Mouse (Mus musculus): ENCODE results near the gene Flvcr2. TPM values are rescaled to one million over a fixed set of nuclear protein-coding genes. Genes with fewer than 3 reads are reported as not detected.
A peak's percentile ranks its signal among the peaks of the same experiment; 100 is the strongest.

Flvcr2 gene
- total and polyA plus RNA-seq, 2 experiments from 2014 or later = 4.2 to 5.5 TPM

GRCm38 (mm10) chr12:85703507-85703906, 42.8 kb upstream of the Flvcr2 start:
- DNase-seq (ENCODE audit: low spot score) (no peak), ATAC-seq (ENCODE audit: low FRiP score) (no peak)
- H3K27ac ChIP-seq (ENCODE audit: low read depth, low read length) = no peak overlapping the region
- no peak overlapping the region for H3K4me3 ChIP-seq (ENCODE audit: low read depth, low read length)
- TF ChIP-seq CTCF (IDR thresholded peaks at IDR 0.05) = no peak
- H3K27me3 ChIP-seq (ENCODE audit: insufficient read depth, low read length) = peaks cover 11% of the 10 kb centered on the region; the same call in 1 of the 2 replicates
- H3K36me3 ChIP-seq (ENCODE audit: insufficient read depth, low read length) = no peaks in the 10 kb centered on the region
- H3K9me3 ChIP-seq (ENCODE audit: low read length) = no peaks in the 10 kb centered on the region
- H3K4me1 ChIP-seq (ENCODE audit: insufficient read depth, low read length) = no peaks in the 10 kb centered on the region; the same call in 1 of the 2 replicates
- 60% methylated on average over 3 of the region's 3 CpGs for WGBS
- H3K4me2 ChIP-seq (ENCODE audit: low read depth, low read length, poor library complexity, severe bottlenecking) = no peak overlapping the region
- H3K9ac ChIP-seq (replicated peaks; ENCODE audit: low read length, poor library complexity, severe bottlenecking) = no peak overlapping the region

GRCm38 (mm10) chr12:85704566-85704965, 41.8 kb upstream of the Flvcr2 start:
- no peak for TF ChIP-seq CTCF (IDR thresholded peaks at IDR 0.05)
- Histone ChIP-seq H3K4me2 (ENCODE audit: low read depth, low read length, poor library complexity, severe bottlenecking) (no peak overlapping the region), H3K36me3 (ENCODE audit: insufficient read depth, low read length) (no peaks in the 10 kb centered on the region), H3K4me1 (ENCODE audit: insufficient read depth, low read length) (no peaks in the 10 kb centered on the region; the same call in 1 of the 2 replicates), H3K27me3 (ENCODE audit: insufficient read depth, low read length) (peaks cover 11% of the 10 kb centered on the region; the same call in 1 of the 2 replicates), H3K4me3 (ENCODE audit: low read depth, low read length) (no peak overlapping the region), H3K9me3 (ENCODE audit: low read length) (no peaks in the 10 kb centered on the region), H3K27ac (ENCODE audit: low read depth, low read length) (no peak overlapping the region), H3K9ac (replicated peaks; ENCODE audit: low read length, poor library complexity, severe bottlenecking) (no peak overlapping the region)
- ATAC-seq (ENCODE audit: low FRiP score) (no peak), DNase-seq (ENCODE audit: low spot score) (peak; percentile 28)
- 78% methylated on average over 7 of the region's 7 CpGs for WGBS

- no peak for TF ChIP-seq CTCF (IDR thresholded peaks at IDR 0.05)
- no peak overlapping the region for H3K9ac ChIP-seq (replicated peaks; ENCODE audit: low read length, poor library complexity, severe bottlenecking)
- peak overlapping the region; percentile 22 for H3K4me3 ChIP-seq (ENCODE audit: low read depth, low read length)
- H3K27ac ChIP-seq (ENCODE audit: low read depth, low read length) = no peak overlapping the region
- H3K36me3 ChIP-seq (ENCODE audit: insufficient read depth, low read length) = no peaks in the 10 kb centered on the region
- 16% methylated on average over 20 of the region's 20 CpGs for WGBS
- H3K27me3 ChIP-seq (ENCODE audit: insufficient read depth, low read length) = peaks cover 11% of the 10 kb centered on the region; the same call in 1 of the 2 replicates
- H3K4me1 ChIP-seq (ENCODE audit: insufficient read depth, low read length) = no peaks in the 10 kb centered on the region; the same call in 1 of the 2 replicates
- no peaks in the 10 kb centered on the region for H3K9me3 ChIP-seq (ENCODE audit: low read length)
- ATAC-seq (ENCODE audit: low FRiP score) = 0 out of 2 replicates have a peak, but pooled peaks have one; percentile 23
- peak; percentile 33 for DNase-seq (ENCODE audit: low spot score)
- H3K4me2 ChIP-seq (ENCODE audit: low read depth, low read length, poor library complexity, severe bottlenecking) = peak overlapping the region; percentile 51
These were observed 41.1 kb upstream of the Flvcr2 start for GRCm38 (mm10) chr12:85705002-85705830.

DNA sequence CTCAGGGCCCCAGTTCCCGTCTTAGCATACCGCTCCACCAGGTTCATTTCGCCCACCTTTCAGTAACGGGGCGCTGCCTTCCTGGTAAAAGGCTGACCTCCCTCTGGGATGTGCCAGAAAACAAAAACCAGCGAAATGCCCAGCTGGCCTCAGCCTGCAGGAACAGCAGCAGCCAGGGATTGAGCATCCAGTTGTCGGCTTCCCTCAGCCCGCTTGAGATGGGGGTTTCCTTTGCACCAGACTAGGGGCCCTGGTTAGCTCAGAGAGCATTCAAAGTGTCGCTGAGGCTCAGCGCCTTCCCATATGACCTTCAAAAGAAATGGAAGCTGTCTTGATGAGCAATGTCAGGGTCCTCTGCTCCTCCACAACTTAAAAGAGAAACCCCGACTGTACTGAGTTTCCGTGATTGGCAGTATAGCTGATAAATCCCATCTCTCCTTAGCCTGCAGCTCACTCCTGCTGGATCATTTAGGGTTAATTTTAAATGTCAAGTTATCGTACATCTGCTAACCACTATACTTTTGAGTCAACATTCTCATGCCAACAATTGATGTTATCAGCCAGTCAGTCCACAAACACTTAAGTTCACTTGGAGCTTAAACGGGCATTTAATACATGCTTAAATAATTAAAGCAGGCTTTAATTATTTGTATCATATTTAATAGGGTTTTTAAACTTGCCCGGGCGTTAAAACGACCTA, 40.4 kb upstream of the Flvcr2 start:
- ATAC-seq (ENCODE audit: low FRiP score) (no peak), DNase-seq (ENCODE audit: low spot score) (no peak)
- peaks cover 11% of the 10 kb centered on the region; the same call in 1 of the 2 replicates for H3K27me3 ChIP-seq (ENCODE audit: insufficient read depth, low read length)
- no peaks in the 10 kb centered on the region for H3K9me3 ChIP-seq (ENCODE audit: low read length)
- peak overlapping the region; percentile 22 for H3K4me3 ChIP-seq (ENCODE audit: low read depth, low read length)
- no peaks in the 10 kb centered on the region; the same call in 1 of the 2 replicates for H3K4me1 ChIP-seq (ENCODE audit: insufficient read depth, low read length)
- H3K9ac ChIP-seq (replicated peaks; ENCODE audit: low read length, poor library complexity, severe bottlenecking) = no peak overlapping the region
- H3K36me3 ChIP-seq (ENCODE audit: insufficient read depth, low read length) = no peaks in the 10 kb centered on the region
- TF ChIP-seq CTCF (IDR thresholded peaks at IDR 0.05) = no peak
- peak overlapping the region; percentile 51 for H3K4me2 ChIP-seq (ENCODE audit: low read depth, low read length, poor library complexity, severe bottlenecking)
- no peak overlapping the region for H3K27ac ChIP-seq (ENCODE audit: low read depth, low read length)
- WGBS = 27% methylated on average over 17 of the region's 17 CpGs

DNA sequence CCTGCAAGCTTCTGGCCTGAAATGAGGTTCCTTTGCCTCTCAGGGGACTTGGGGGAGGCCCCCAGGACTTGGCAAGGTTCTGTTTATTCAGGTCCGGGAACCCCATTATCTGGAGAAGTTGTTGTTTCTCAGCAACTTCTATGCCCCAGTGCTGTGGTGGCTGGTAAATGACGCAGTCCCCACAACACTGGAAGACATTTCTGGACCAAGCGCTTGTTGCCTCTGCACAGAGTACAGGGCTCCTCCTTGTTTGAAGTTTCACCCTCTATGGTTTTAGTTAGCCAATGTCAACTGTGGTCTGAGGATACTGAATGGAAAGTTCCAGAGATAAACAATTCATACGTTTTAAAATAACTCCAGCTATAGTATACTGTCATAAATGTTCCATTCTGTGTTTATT, 39.4 kb upstream of the Flvcr2 start:
- DNase-seq (ENCODE audit: low spot score) (no peak), ATAC-seq (ENCODE audit: low FRiP score) (no peak)
- Histone ChIP-seq H3K4me2 (ENCODE audit: low read depth, low read length, poor library complexity, severe bottlenecking) (no peak overlapping the region), H3K4me3 (ENCODE audit: low read depth, low read length) (no peak overlapping the region), H3K27ac (ENCODE audit: low read depth, low read length) (no peak overlapping the region), H3K27me3 (ENCODE audit: insufficient read depth, low read length) (peaks cover 11% of the 10 kb centered on the region; the same call in 1 of the 2 replicates), H3K9ac (replicated peaks; ENCODE audit: low read length, poor library complexity, severe bottlenecking) (no peak overlapping the region), H3K4me1 (ENCODE audit: insufficient read depth, low read length) (no peaks in the 10 kb centered on the region; the same call in 1 of the 2 replicates), H3K9me3 (ENCODE audit: low read length) (no peaks in the 10 kb centered on the region), H3K36me3 (ENCODE audit: insufficient read depth, low read length) (no peaks in the 10 kb centered on the region)
- no peak for TF ChIP-seq CTCF (IDR thresholded peaks at IDR 0.05)
- WGBS = 85% methylated on average over 4 of the region's 4 CpGs
